Mouse (Mus musculus) ES-Bruce4 (cell line): ENCODE measurements around the gene 4930449I24Rik. TPM values are rescaled to one million over a fixed set of nuclear protein-coding genes. Genes with fewer than 3 reads are reported as not detected.
"Not testable (repeated sequence)": the region's sequence is repeated elsewhere in the genome, so short reads cannot be mapped to it uniquely, and the experiment has no call there.

Experiments used
- H3K27ac ChIP-seq: 2 replicates; pipeline ENCODE4 v1.5.1; 2012; ENCODE audit warnings: low read length, inconsistent platforms; ENCODE audit not compliant: insufficient read depth
- H3K27me3 ChIP-seq: 2 replicates; pipeline ENCODE4 v1.6.1; 2012; ENCODE audit warnings: mild to moderate bottlenecking, low read length, inconsistent platforms; ENCODE audit not compliant: control insufficient read depth, poor library complexity, insufficient read depth, severe bottlenecking
- H3K36me3 ChIP-seq: 2 replicates; pipeline ENCODE4 v1.6.1; 2012; ENCODE audit warnings: inconsistent platforms, mild to moderate bottlenecking, low read length, moderate library complexity; ENCODE audit not compliant: control insufficient read depth, poor library complexity, insufficient read depth, severe bottlenecking
- H3K4me1 ChIP-seq: one replicate; pipeline ENCODE4 v1.8.1; 2011; ENCODE audit warnings: low read length; ENCODE audit not compliant: control insufficient read depth, insufficient read depth
- H3K4me3 ChIP-seq: 2 replicates; pipeline ENCODE4 v1.5.1; 2011; ENCODE audit warnings: low read depth, mild to moderate bottlenecking, low read length
- H3K9ac ChIP-seq: 2 replicates; pipeline ENCODE4 v1.6.1; 2012; ENCODE audit warnings: low read depth, mild to moderate bottlenecking, inconsistent platforms; ENCODE audit not compliant: poor library complexity, severe bottlenecking
- H3K9me3 ChIP-seq: replicated peaks from 2 replicates; pipeline ENCODE4 v1.6.1; 2012; ENCODE audit warnings: mild to moderate bottlenecking, low read length, inconsistent platforms; ENCODE audit not compliant: control insufficient read depth, poor library complexity, insufficient read depth, severe bottlenecking
- CTCF ChIP-seq: IDR thresholded peaks from one replicate; pipeline ENCODE4 v1.8.1; 2011; ENCODE audit warnings: low read depth, low read length
- POLR2A ChIP-seq: IDR thresholded peaks from one replicate; pipeline ENCODE4 v1.8.1; 2011; ENCODE audit warnings: low read length; ENCODE audit not compliant: insufficient read depth
- polyA plus RNA-seq: library from polyadenylated mRNA; stranded (reverse); fragments of >200 nt; gene quantifications from 2 replicates; pipeline ENCODE4 v1.2.4, GENCODE M21; 2011; ENCODE audit warnings: low read depth; ENCODE audit not compliant: missing spikeins, insufficient read depth, insufficient read length

Gene 4930449I24Rik
- polyA plus RNA-seq, 1 experiment: not detected

GRCm38 (mm10) chr5:146471821-146472220 is 30.4 kb upstream of the 4930449I24Rik start:
- Histone ChIP-seq H3K4me1 (no peaks in the 10 kb centered on the region), H3K27me3 (no peaks in the 10 kb centered on the region), H3K9me3 (no peaks in the 10 kb centered on the region), H3K9ac (no peak overlapping the region), H3K4me3 (no peak overlapping the region), H3K36me3 (peaks cover 5% of the 10 kb centered on the region), H3K27ac (no peak overlapping the region)
- TF ChIP-seq POLR2A: no peak
- TF ChIP-seq CTCF: no peak

DNA sequence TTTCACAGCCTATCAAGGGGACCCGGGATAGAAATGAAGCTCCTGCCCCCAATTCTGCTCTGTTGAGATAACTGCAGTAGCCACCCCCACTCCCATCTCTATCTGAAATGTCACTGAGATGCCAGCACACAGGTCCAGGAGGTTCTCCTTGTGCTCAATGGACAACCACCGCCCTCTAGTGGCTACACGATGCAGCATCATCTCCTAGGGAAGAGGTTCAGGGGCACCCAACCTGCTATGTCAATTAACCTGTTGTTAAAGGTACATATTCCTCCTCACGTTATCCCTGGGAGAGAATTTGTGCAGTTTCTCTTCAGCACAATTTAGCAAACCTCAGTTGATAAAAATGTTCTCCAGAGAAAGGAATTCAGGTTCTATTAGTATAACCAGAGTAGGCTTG is 22.6 kb upstream of the 4930449I24Rik start:
- H3K4me3 ChIP-seq, H3K27me3 ChIP-seq, H3K9ac ChIP-seq, H3K9me3 ChIP-seq, H3K27ac ChIP-seq, H3K4me1 ChIP-seq, H3K36me3 ChIP-seq: not testable (repeated sequence)
- TF ChIP-seq CTCF: peak; percentile 42

DNA sequence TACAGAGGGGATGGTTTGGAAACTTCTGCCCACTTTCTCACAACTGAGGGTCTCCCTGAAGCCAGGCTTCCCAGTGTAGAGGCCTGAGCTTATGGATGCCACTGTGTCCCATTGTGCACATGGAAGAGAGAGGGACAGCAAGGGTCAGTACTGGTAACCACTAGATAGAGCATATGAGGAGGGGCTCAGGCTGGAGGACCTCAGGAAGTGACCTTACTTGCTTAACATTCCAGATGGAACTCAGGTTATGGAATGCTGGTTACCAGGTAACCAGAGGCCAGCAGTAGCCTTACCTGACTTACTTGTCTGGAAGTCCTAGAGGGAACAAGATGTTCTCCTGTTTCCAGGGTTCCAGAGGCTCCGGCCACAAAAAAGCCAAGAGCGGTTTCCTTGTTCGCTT is 20.5 kb upstream of the 4930449I24Rik start, which contains the start of gene Gm6408:
Gene Gm6408 (plus strand): TSS at position 301 of the 400 bp plus-strand sequence.
- not testable (repeated sequence) for H3K27ac ChIP-seq, H3K9me3 ChIP-seq, H3K36me3 ChIP-seq, H3K9ac ChIP-seq, H3K4me1 ChIP-seq, H3K4me3 ChIP-seq, H3K27me3 ChIP-seq

- H3K27me3 ChIP-seq, H3K4me3 ChIP-seq, H3K27ac ChIP-seq, H3K4me1 ChIP-seq, H3K9ac ChIP-seq, H3K9me3 ChIP-seq, H3K36me3 ChIP-seq: not testable (repeated sequence)
Measured at GRCm38 (mm10) chr5:146488959-146489358, 13.2 kb upstream of the 4930449I24Rik start.

DNA sequence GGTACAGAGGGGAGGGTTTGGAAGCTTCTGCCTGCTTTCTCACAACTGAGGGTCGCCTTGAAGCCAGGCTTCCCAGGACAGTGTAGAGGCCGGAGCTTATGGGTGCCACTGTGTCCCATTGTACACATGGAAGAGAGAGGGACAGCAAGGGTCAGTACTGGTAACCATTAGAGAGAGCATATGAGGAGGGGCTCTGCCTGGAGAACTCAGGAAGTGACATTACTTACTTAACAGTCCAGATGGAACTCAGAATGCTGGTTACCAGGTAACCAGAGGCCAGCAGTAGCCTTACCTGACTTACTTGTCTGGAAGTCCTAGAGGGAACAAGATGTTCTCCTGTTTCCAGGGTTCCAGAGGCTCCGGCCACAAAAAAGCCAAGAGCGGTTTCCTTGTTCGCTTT is 11.1 kb upstream of the 4930449I24Rik start, which contains the start of gene Gm6370:
Gene Gm6370 (plus strand): TSS at position 301 of the 400 bp plus-strand sequence.
- not testable (repeated sequence) for H3K27ac ChIP-seq, H3K4me3 ChIP-seq, H3K9ac ChIP-seq, H3K4me1 ChIP-seq, H3K9me3 ChIP-seq, H3K36me3 ChIP-seq, H3K27me3 ChIP-seq

GRCm38 (mm10) chr5:146513823-146514222 is 11.6 kb downstream of the 4930449I24Rik start, which contains the start of gene Gm3402:
Gm3402 (plus strand) TSS chr5:146514123.
- not testable (repeated sequence) for H3K27me3 ChIP-seq, H3K9me3 ChIP-seq, H3K27ac ChIP-seq, H3K9ac ChIP-seq, H3K4me1 ChIP-seq, H3K36me3 ChIP-seq, H3K4me3 ChIP-seq

DNA sequence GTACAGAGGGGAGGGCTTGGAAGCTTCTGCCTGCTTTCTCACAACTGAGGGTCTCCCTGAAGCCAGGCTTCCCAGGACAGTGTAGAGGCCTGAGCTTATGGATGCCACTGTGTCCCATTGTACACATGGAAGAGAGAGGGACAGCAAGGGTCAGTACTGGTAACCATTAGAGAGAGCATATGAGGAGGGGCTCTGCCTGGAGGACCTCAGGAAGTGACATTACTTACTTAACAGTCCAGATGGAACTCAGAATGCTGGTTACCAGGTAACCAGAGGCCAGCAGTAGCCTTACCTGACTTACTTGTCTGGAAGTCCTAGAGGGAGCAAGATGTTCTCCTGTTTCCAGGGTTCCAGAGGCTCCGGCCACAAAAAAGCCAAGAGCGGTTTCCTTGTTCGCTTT is 23.3 kb downstream of the 4930449I24Rik start, which contains the start of gene Gm3404:
Gene Gm3404 (plus strand): TSS at position 301 of the 400 bp plus-strand sequence.
- H3K27me3 ChIP-seq: not testable (repeated sequence)

GRCm38 (mm10) chr5:146537347-146537746 is 35.1 kb downstream of the 4930449I24Rik start, which contains the start of gene Gm3409:
Gm3409 (plus strand) TSS chr5:146537647.
- not testable (repeated sequence) for H3K4me3 ChIP-seq, H3K9ac ChIP-seq, H3K4me1 ChIP-seq, H3K27ac ChIP-seq, H3K9me3 ChIP-seq, H3K36me3 ChIP-seq, H3K27me3 ChIP-seq

More for the DNA sequence above, 23.3 kb downstream of the 4930449I24Rik start, which contains the start of gene Gm3404:
- H3K27ac ChIP-seq, H3K9ac ChIP-seq, H3K36me3 ChIP-seq, H3K4me1 ChIP-seq, H3K9me3 ChIP-seq, H3K4me3 ChIP-seq: not testable (repeated sequence)
